Mouse (Mus musculus): Measurements from ENCODE around the gene Hck. TPM values are rescaled to one million over a fixed set of nuclear protein-coding genes. Genes with fewer than 3 reads are reported as not detected.

Gene Hck
- polyA plus RNA-seq (2015; fragmentation: Nextera tagmentation; extraction: Ambion mirVana): 5.4 and 6.2 TPM in 2 replicates

DNA sequence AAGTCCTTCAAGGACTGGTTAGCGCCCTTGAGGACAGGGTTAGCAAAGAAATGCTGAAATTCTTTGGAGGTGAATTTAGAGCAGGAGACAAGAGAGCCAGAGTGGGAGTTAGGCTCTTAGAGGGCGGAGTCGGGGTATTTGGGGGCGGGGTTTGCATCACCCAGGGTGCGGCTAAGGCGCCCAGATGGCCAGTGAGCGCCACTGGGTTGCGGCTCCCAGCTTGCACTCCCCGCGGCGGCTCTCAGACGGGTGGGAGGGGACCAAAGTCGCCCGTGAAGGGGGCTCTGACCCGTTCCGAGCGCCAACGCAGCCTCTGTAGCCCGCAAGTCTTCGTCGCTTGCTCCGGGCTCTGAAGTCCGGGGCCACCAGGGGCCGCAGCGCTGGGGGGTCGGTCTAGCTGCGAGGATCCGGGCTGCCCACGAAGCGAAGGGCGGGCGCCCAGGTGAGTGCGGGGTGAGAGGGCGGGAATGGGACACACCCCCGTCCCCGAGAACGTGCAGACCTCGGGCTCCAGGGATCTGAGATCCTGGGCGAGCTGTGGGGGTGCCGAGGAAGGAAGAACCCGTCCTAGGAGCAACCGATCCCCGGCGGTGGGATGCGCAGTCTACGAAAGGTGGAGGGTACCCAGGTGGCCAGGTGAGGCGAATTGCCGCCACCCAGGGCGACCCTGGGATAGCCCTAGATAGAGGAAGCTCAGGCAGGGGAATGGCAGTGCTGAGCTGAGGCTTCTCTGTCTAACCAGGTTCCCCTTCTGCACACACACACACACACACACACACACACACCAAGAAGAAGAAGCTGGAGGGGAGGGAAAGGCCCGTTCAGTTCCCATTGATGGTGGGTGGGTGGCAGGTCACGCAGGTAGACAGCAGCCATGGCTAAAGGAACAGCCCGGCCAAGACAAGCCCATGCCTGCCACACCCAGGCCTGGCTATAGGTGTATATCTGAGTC lies at the start of gene Hck:
Hck (plus strand) TSS at position 156 of the 952 bp plus-strand sequence.
- peak within 1 kb of the TSS; percentile 88 for H3K4me2 ChIP-seq (ENCODE audit: low read depth, low read length)
- peaks cover 3% of the 10 kb centered on the region; the same call in 1 of the 2 replicates for H3K4me1 ChIP-seq (ENCODE audit: control insufficient read depth, insufficient read depth, low read length)
- peak within 1 kb of the TSS; percentile 62 for H3K9ac ChIP-seq (ENCODE audit: low read depth, low read length)
- H3K4me3 ChIP-seq (ENCODE audit: low read length): peak within 1 kb of the TSS; percentile 52
- peak; percentile 88 for ATAC-seq
- H3K27ac ChIP-seq (ENCODE audit: low read length): no peak within 1 kb of the TSS
- H3K36me3 ChIP-seq (ENCODE audit: control insufficient read depth, insufficient read depth, low read length): no peaks in the 10 kb centered on the region
- 3% methylated on average over 52 of the region's 52 CpGs for WGBS
- no peaks in the 10 kb centered on the region for H3K9me3 ChIP-seq (ENCODE audit: control insufficient read depth, low read length)
- H3K27me3 ChIP-seq (replicated peaks; ENCODE audit: control insufficient read depth, insufficient read depth, low read length): peaks cover 31% of the 10 kb centered on the region

DNA sequence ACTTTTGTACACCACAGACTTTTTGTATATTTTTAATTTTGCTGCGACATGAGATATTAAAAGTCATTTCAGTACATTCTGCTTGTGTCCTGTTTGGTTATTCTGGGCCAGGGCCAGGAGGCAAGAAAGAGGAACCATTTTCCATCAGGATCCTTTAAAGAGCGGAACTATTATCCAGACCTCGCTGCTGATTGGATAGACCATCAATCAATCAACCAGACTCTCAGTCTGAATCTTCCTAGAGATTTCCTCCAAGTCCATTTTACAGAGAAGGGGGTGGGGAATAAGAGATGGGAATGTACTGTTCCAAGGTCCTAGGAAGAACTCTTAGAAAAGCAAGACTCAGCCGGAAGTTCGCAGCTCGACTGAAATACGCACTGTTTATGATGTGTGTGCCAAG lies 48.1 kb upstream of the Hck start:
- Histone ChIP-seq H3K9me3 (ENCODE audit: control insufficient read depth, low read length) (no peaks in the 10 kb centered on the region), H3K9ac (ENCODE audit: low read depth, low read length) (no peak overlapping the region), H3K36me3 (ENCODE audit: control insufficient read depth, insufficient read depth, low read length) (no peaks in the 10 kb centered on the region), H3K27ac (ENCODE audit: low read length) (no peak overlapping the region), H3K4me3 (ENCODE audit: low read length) (no peak overlapping the region), H3K4me1 (ENCODE audit: control insufficient read depth, insufficient read depth, low read length) (no peaks in the 10 kb centered on the region), H3K4me2 (ENCODE audit: low read depth, low read length) (no peak overlapping the region), H3K27me3 (replicated peaks; ENCODE audit: control insufficient read depth, insufficient read depth, low read length) (no peaks in the 10 kb centered on the region)
- 79% methylated on average over 7 of the region's 7 CpGs for WGBS
- no peak for ATAC-seq

DNA sequence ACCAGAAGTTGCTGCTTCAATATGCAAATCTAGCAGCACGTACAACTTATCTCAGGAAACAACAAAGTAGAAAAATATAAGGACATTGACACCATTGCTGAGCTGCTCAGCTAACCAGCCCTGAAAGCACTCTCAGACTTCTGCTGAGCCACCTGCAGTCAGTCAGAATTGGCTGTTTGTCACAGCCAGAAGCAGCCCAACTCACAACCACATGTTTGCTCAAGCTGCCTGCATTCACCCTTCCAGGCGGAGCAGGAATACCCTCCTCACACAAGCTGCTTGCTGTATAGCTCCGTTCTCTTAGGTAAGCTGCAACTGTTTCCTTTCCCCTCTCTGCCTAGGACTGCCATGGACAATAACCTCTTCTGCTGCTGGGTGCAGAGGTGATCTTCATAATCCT lies 44.9 kb upstream of the Hck start:
- H3K36me3 ChIP-seq (ENCODE audit: control insufficient read depth, insufficient read depth, low read length): no peaks in the 10 kb centered on the region
- H3K27me3 ChIP-seq (replicated peaks; ENCODE audit: control insufficient read depth, insufficient read depth, low read length): peaks cover 8% of the 10 kb centered on the region
- ATAC-seq: no peak
- 51% methylated on average over 3 of the region's 3 CpGs for WGBS
- H3K27ac ChIP-seq (ENCODE audit: low read length): no peak overlapping the region
- no peak overlapping the region for H3K4me2 ChIP-seq (ENCODE audit: low read depth, low read length)
- H3K4me3 ChIP-seq (ENCODE audit: low read length): no peak overlapping the region
- H3K9ac ChIP-seq (ENCODE audit: low read depth, low read length): no peak overlapping the region
- no peaks in the 10 kb centered on the region for H3K9me3 ChIP-seq (ENCODE audit: control insufficient read depth, low read length)
- H3K4me1 ChIP-seq (ENCODE audit: control insufficient read depth, insufficient read depth, low read length): no peaks in the 10 kb centered on the region

DNA sequence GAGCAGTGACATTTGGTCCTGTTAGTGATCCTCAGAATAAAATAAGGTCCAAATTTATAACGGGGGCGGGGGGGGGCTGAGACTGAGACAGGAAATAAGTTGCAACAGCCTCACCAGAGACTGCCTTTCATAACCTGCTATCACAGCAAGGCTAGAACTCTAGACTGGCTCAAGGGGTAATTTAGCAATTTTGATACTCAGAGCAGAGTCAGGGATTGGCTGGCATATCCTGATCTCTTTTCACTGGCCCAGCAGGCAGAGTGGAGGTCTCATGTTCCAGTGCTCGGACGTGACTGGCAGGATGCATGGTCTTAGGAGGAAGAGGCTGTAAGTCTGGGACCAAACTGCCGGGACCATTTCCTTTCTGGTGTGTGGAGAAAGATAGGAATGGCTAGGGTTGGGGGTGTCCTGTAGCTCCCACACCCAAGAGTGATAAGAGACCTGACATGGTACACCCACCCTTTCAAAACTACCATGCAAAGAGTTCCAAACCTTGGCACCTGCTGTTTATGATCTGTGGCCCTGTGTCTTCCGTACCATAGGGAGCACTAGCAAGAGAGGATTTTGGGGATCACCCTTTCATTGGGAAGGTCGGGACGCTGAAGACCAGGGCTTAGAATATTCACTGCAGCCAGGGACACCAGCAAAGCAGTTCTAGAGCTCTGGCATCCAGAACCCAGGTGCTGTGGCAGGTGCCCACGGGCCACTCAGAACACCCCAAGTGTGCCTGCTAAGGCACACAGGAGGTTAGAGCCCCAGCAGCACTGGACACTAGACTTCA lies 43.9 kb upstream of the Hck start:
- 75% methylated on average over 9 of the region's 9 CpGs for WGBS
- Histone ChIP-seq H3K27ac (ENCODE audit: low read length) (no peak overlapping the region), H3K36me3 (ENCODE audit: control insufficient read depth, insufficient read depth, low read length) (no peaks in the 10 kb centered on the region), H3K4me2 (ENCODE audit: low read depth, low read length) (no peak overlapping the region), H3K27me3 (replicated peaks; ENCODE audit: control insufficient read depth, insufficient read depth, low read length) (peaks cover 11% of the 10 kb centered on the region), H3K9ac (ENCODE audit: low read depth, low read length) (no peak overlapping the region), H3K4me3 (ENCODE audit: low read length) (no peak overlapping the region), H3K9me3 (ENCODE audit: control insufficient read depth, low read length) (no peaks in the 10 kb centered on the region), H3K4me1 (ENCODE audit: control insufficient read depth, insufficient read depth, low read length) (no peaks in the 10 kb centered on the region)
- no peak for ATAC-seq

DNA sequence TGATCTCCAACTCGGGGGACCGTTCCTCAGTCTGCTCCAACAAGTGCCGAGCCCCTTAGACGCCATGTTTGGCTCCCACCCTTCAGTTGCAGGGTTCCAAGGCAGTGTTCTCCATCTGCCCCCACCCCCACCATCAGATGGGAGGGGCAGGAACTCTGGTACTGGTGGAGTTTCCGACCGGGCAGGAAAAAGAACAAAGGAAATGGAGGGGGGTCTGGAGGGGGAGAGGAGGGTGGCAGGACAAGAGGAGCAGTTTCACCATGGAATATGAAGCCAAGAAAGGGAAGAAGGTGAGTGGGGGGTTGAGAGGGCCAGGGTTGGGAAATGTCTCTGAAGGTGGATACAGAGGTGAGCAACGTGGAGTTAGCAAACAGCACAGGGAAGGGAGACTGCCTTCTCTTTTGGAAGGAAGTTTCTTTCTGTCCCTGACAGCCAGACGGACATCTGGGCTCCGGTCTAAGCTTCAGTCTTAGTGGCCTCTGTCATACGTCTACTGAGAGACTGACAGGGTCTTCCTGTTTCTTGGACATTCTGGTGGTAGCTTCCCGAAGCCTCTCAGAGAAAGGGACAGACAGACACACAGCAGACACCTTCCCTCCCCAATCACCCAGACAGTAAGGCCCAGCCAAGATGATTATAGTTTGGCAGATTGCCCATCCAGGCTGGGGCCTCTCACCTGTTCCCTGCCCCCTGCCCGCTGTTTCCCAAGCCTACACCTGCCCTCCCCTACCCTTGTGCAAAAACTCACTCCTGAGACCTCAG lies 42.3 kb upstream of the Hck start, which contains the start of gene Ccm2l:
Ccm2l (plus strand) TSS at position 209 of the 762 bp plus-strand sequence.
- no peaks in the 10 kb centered on the region for H3K36me3 ChIP-seq (ENCODE audit: control insufficient read depth, insufficient read depth, low read length)
- no peak within 1 kb of the TSS for H3K4me2 ChIP-seq (ENCODE audit: low read depth, low read length)
- ATAC-seq: no peak
- no peaks in the 10 kb centered on the region for H3K4me1 ChIP-seq (ENCODE audit: control insufficient read depth, insufficient read depth, low read length)
- no peak within 1 kb of the TSS for H3K4me3 ChIP-seq (ENCODE audit: low read length)
- no peak within 1 kb of the TSS for H3K9ac ChIP-seq (ENCODE audit: low read depth, low read length)
- H3K27ac ChIP-seq (ENCODE audit: low read length): no peak within 1 kb of the TSS
- no peaks in the 10 kb centered on the region for H3K9me3 ChIP-seq (ENCODE audit: control insufficient read depth, low read length)
- H3K27me3 ChIP-seq (replicated peaks; ENCODE audit: control insufficient read depth, insufficient read depth, low read length): peaks cover 26% of the 10 kb centered on the region
- 41% methylated on average over 12 of the region's 12 CpGs for WGBS

DNA sequence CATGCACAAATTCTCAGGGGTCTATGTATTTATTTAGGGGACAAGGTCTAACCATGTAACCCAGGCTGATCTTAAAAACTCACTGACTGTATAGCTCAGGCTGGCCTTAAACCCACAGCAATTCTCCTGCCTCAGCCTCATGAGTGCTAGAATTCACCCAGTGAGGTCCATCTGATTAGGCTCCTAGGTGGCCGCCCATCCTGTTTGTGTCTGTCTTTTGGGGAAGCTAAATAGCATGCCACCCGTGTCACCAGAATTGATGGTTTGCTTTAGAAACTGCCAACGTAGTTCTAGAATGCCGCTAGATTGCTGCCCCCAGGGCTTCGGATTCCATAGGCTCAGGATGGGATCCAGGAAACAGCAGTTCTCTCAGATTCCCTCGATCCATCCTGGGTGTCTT lies 41.3 kb upstream of the Hck start:
- Histone ChIP-seq H3K27ac (ENCODE audit: low read length) (no peak overlapping the region), H3K27me3 (replicated peaks; ENCODE audit: control insufficient read depth, insufficient read depth, low read length) (peaks cover 36% of the 10 kb centered on the region), H3K36me3 (ENCODE audit: control insufficient read depth, insufficient read depth, low read length) (no peaks in the 10 kb centered on the region), H3K4me1 (ENCODE audit: control insufficient read depth, insufficient read depth, low read length) (peaks cover 7% of the 10 kb centered on the region; the same call in 1 of the 2 replicates), H3K9ac (ENCODE audit: low read depth, low read length) (no peak overlapping the region), H3K4me2 (ENCODE audit: low read depth, low read length) (no peak overlapping the region), H3K4me3 (ENCODE audit: low read length) (no peak overlapping the region), H3K9me3 (ENCODE audit: control insufficient read depth, low read length) (no peaks in the 10 kb centered on the region)
- 42% methylated on average over 6 of the region's 6 CpGs for WGBS
- ATAC-seq: no peak

DNA sequence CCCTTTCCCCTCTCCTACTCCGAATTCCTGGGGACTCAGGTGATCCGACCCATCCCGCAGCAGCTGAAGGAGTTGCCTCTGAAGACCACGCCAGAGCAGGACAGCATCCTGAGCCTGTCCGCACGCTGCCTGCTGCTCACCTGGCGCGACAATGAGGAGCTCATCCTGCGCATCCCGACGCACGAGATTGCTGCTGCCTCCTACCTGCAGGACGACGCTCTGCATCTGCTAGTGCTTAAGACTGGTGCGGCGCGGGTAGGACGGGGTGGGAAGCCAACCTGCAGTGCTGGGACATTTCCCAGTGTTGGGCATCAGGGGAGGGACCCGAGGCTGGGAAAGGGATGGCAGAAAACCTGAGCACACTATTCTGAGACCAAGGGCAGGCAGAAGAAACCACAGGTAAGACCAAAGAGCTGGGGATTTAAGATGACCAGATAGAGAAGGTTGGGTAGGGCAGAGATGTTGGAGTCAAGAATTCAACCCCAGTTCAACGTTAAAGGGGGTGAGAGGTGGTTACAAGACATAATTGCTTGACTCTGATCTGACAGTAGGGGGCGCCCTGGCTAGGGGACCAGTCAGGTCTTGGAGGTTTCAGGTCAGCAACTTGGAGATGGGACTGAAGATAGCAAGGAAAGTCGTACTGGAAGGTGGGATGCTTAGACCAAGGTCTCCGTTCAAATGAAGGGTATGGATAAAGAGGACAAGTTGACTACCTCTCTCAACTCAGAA lies 37.3 kb upstream of the Hck start:
- Histone ChIP-seq H3K36me3 (ENCODE audit: control insufficient read depth, insufficient read depth, low read length) (no peaks in the 10 kb centered on the region), H3K9ac (ENCODE audit: low read depth, low read length) (no peak overlapping the region), H3K4me1 (ENCODE audit: control insufficient read depth, insufficient read depth, low read length) (peaks cover 8% of the 10 kb centered on the region; the same call in 1 of the 2 replicates), H3K27me3 (replicated peaks; ENCODE audit: control insufficient read depth, insufficient read depth, low read length) (peaks cover 54% of the 10 kb centered on the region), H3K27ac (ENCODE audit: low read length) (no peak overlapping the region), H3K9me3 (ENCODE audit: control insufficient read depth, low read length) (no peaks in the 10 kb centered on the region), H3K4me3 (ENCODE audit: low read length) (no peak overlapping the region), H3K4me2 (ENCODE audit: low read depth, low read length) (no peak overlapping the region)
- no peak for ATAC-seq
- 13% methylated on average over 23 of the region's 23 CpGs for WGBS

DNA sequence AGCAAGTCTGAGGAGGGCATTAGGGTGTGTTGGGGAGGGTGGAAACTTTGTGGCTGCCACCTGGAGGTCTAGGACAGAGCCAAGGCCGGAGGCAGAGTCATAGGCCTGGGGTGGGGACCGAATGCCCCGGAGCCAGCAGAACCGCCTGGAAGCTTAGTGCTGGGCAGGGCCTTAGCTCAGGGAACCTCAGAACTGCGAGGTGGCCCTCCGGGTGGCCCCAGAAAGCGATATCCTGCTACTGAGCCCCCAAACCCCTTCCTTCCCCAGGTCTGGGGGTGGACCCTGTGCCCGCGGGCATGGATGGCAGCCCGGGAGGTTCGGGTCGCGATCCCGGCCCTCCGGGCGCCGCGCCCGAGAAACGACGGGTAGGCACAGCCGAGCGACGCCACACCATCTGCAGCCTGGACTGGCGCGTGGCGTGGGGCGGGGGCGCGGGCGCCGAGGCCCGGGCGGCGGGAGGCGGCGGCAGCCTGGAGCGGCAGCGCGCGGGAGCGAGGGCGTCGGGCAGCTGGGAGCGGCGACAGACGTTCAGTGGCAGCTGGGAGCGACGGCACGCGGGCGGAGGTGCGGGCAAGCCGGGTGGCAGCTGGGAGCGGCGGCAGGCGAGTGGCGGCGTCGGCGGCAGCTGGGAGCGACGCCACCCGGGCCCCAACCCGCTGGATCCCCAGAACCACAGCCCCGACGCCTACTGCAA lies 36.6 kb upstream of the Hck start:
- no peak for ATAC-seq

More for the DNA sequence above, 36.6 kb upstream of the Hck start:
- H3K4me3 ChIP-seq (ENCODE audit: low read length): peak overlapping the region; percentile 38
- H3K4me2 ChIP-seq (ENCODE audit: low read depth, low read length): peak overlapping the region; percentile 62
- H3K9me3 ChIP-seq (ENCODE audit: control insufficient read depth, low read length): no peaks in the 10 kb centered on the region
- peaks cover 54% of the 10 kb centered on the region for H3K27me3 ChIP-seq (replicated peaks; ENCODE audit: control insufficient read depth, insufficient read depth, low read length)
- WGBS: 7% methylated on average over 62 of the region's 67 CpGs
- no peaks in the 10 kb centered on the region for H3K36me3 ChIP-seq (ENCODE audit: control insufficient read depth, insufficient read depth, low read length)
- H3K4me1 ChIP-seq (ENCODE audit: control insufficient read depth, insufficient read depth, low read length): peaks cover 8% of the 10 kb centered on the region; the same call in 1 of the 2 replicates
- peak overlapping the region; percentile 51; the same call in 1 of the 2 replicates for H3K9ac ChIP-seq (ENCODE audit: low read depth, low read length)
- no peak overlapping the region for H3K27ac ChIP-seq (ENCODE audit: low read length)
